ENCODE assay signal across 14 mouse cellular contexts in the genomic region with DNA sequence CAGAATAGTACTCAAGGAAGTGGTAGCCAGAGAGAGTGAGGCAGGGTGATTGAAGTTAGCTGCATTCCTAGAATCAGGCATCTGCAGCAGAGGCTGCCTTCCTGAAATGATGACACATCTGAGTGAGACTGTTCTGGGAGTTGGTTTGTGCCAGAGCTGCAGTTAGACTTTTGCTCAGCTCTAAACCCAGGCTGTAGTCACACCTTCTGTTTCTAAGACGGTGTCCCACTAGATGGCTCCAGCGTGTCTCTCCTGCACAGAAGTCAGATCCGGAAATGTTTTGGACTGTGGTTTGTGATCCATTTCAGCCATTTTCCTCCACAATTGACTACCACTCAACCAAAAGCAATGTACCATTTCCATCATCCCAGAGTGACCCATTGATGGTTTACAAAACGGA.
A peak's percentile ranks its signal among the peaks of the same experiment; 100 is the strongest.
DNase-seq lines count a peak whose midpoint lies in the region; ATAC-seq and TF ChIP-seq lines count a peak whose summit lies in the region.
"Had no signal": no experiment of that assay in that cellular context is flagged by ENCODE, and none has a peak within 500 bp of the region (broad histone marks: within the 10 kb centered on the region; RNA-seq: fewer than 3 reads in every experiment).

No protein-coding gene starts in this region.

- no peak overlapping the region for H3K27ac ChIP-seq in hindbrain, embryonic 16.5 days (ENCODE audit: low read depth, low read length)
- no peak overlapping the region for H3K27ac ChIP-seq in hindbrain, embryonic 10.5 days
- no peak overlapping the region for H3K27ac ChIP-seq in cortical plate, adult 2 months (ENCODE audit: insufficient read depth, low read length)
- H3K27ac ChIP-seq: forebrain, embryonic 10.5 days; limb, embryonic 12.5 days had no signal

- 0 out of 2 replicates have a peak, but pooled peaks have one; percentile 42 for ATAC-seq in hindbrain, embryonic 16.5 days
- ATAC-seq: liver, postnatal 0 days had no signal

- no peak for DNase-seq in hindbrain, embryonic 10.5 days (ENCODE audit: low spot score)
- DNase-seq in right cerebral cortex, adult 18-20 months: peak; percentile 51
- no peak for DNase-seq in right cerebral cortex, postnatal 25 days
- no peak for DNase-seq in thymus, postnatal 36 days
- no peak for DNase-seq in thymus, postnatal 0 days (ENCODE audit: low spot score)
- DNase-seq in heart, adult 8-10 months (ENCODE audit: low spot score): no peak
- DNase-seq: cerebellum, adult 11 months; kidney, adult 2 months; liver, postnatal 0 days had no signal

- no peak overlapping the region for H3K4me2 ChIP-seq in hindbrain, embryonic 16.5 days (ENCODE audit: low read length)
- H3K4me2 ChIP-seq: heart, embryonic 12.5 days; limb, embryonic 12.5 days had no signal

- peak; percentile 47 for TF ChIP-seq CTCF in cortical plate, adult 2 months (IDR thresholded peaks at IDR 0.05; ENCODE audit: extremely low read depth, insufficient read depth, low read length)

- no peaks in the 10 kb centered on the region for H3K4me1 ChIP-seq in hindbrain, embryonic 16.5 days (ENCODE audit: control insufficient read depth, insufficient read depth, low read depth, low read length)
- H3K4me1 ChIP-seq in hindbrain, embryonic 10.5 days (replicated peaks): no peaks in the 10 kb centered on the region
- no peaks in the 10 kb centered on the region for H3K4me1 ChIP-seq in cortical plate, adult 2 months (ENCODE audit: control insufficient read depth, insufficient read depth, low read length)
- H3K4me1 ChIP-seq: forebrain, embryonic 10.5 days; heart, embryonic 12.5 days; limb, embryonic 12.5 days had no signal

- no peaks in the 10 kb centered on the region for H3K9me3 ChIP-seq in hindbrain, embryonic 16.5 days (ENCODE audit: control insufficient read depth, low read length)
- no peaks in the 10 kb centered on the region for H3K9me3 ChIP-seq in hindbrain, embryonic 10.5 days
- H3K9me3 ChIP-seq: forebrain, embryonic 10.5 days; heart, embryonic 12.5 days; limb, embryonic 12.5 days had no signal

- H3K4me3 ChIP-seq in hindbrain, embryonic 16.5 days (ENCODE audit: low read length): no peak overlapping the region
- H3K4me3 ChIP-seq in hindbrain, embryonic 10.5 days: no peak overlapping the region
- no peak overlapping the region for H3K4me3 ChIP-seq in cortical plate, adult 2 months (ENCODE audit: insufficient read depth, low read length)
- H3K4me3 ChIP-seq: forebrain, embryonic 10.5 days; heart, embryonic 12.5 days; limb, embryonic 12.5 days had no signal

- H3K27me3 ChIP-seq in hindbrain, embryonic 16.5 days (replicated peaks; ENCODE audit: control insufficient read depth, insufficient read depth, low read length): no peaks in the 10 kb centered on the region
- H3K27me3 ChIP-seq in hindbrain, embryonic 10.5 days (ENCODE audit: insufficient read depth, poor library complexity, severe bottlenecking): no peaks in the 10 kb centered on the region
- H3K27me3 ChIP-seq: heart, embryonic 12.5 days; limb, embryonic 12.5 days had no signal

- 64% methylated on average over 4 of the region's 4 CpGs for WGBS in hindbrain, embryonic 16.5 days
- WGBS in hindbrain, embryonic 10.5 days: 73% methylated on average over 4 of the region's 4 CpGs

- no peaks in the 10 kb centered on the region for H3K36me3 ChIP-seq in hindbrain, embryonic 16.5 days (ENCODE audit: control insufficient read depth, insufficient read depth, low read length)
- no peaks in the 10 kb centered on the region for H3K36me3 ChIP-seq in hindbrain, embryonic 10.5 days
- H3K36me3 ChIP-seq: forebrain, embryonic 10.5 days; heart, embryonic 12.5 days; limb, embryonic 12.5 days had no signal

- no peak overlapping the region for H3K9ac ChIP-seq in hindbrain, embryonic 16.5 days (ENCODE audit: low read depth, low read length)
- H3K9ac ChIP-seq: heart, embryonic 12.5 days; limb, embryonic 12.5 days; liver, postnatal 0 days had no signal

- TF ChIP-seq POLR2A in cortical plate, adult 2 months (IDR thresholded peaks at IDR 0.05; ENCODE audit: extremely low read depth, insufficient read depth, low read length): no peak
